Mouse (Mus musculus): ENCODE measurements around the gene Rap1gap2. TPM values are rescaled to one million over a fixed set of nuclear protein-coding genes. Genes with fewer than 3 reads are reported as not detected.
A peak's percentile ranks its signal among the peaks of the same experiment; 100 is the strongest.

Gene Rap1gap2
- total and polyA plus RNA-seq, 3 experiments, result 55.4 to 79.8 (median 76.6) TPM

- Histone ChIP-seq H3K79me2 (replicated peaks; ENCODE audit: control insufficient read depth, extremely low read depth, insufficient read depth, poor library complexity, severe bottlenecking) (no peaks in the 10 kb centered on the region), H3K27ac (ENCODE audit: insufficient read depth, low read depth) (no peak overlapping the region), H3K4me3 (replicated peaks in 1 of 3; ENCODE audit: low read depth in 2 of 3, low read length in 2 of 3, poor library complexity in 1 of 3) (no peak overlapping the region), H3K36me3 (replicated peaks in 1 of 2; ENCODE audit: control insufficient read depth in 1 of 2, insufficient read depth in 1 of 2, low read length in 1 of 2) (no peaks in the 10 kb centered on the region), H3K27me3 (replicated peaks) (peaks cover 47% of the 10 kb centered on the region), H3K9me3 (replicated peaks; ENCODE audit: low read length) (peaks cover 3% of the 10 kb centered on the region), H3K9ac (ENCODE audit: insufficient read depth, low read depth) (no peak overlapping the region), H3K4me2 (ENCODE audit: insufficient read depth, low read depth, poor library complexity, severe bottlenecking) (peak overlapping the region; percentile 45; the same call in 1 of the 2 replicates), H3K4me1 (ENCODE audit: control insufficient read depth in 1 of 2, insufficient read depth in 2 of 2) (no peaks in the 10 kb centered on the region)
- TF ChIP-seq TBP (conservative IDR thresholded peaks at IDR 0.05; ENCODE audit: low read depth, low read length) (no peak), RCOR1 (conservative IDR thresholded peaks at IDR 0.05; ENCODE audit: low read depth, low read length) (no peak), JUN (IDR thresholded peaks at IDR 0.05; ENCODE audit: insufficient read depth, low read depth, low read length) (no peak), SMC3 (IDR thresholded peaks at IDR 0.05; ENCODE audit: low read depth, low read length) (peak; percentile 82), ZC3H11A (IDR thresholded peaks at IDR 0.05; ENCODE audit: low read depth, low read length) (peak; percentile 58), ZMIZ1 (IDR thresholded peaks at IDR 0.05; ENCODE audit: low read depth, low read length) (no peak), CTCF (conservative IDR thresholded peaks at IDR 0.05 in 1 of 2, IDR thresholded peaks at IDR 0.05 in 1 of 2; ENCODE audit: low read depth in 2 of 2, low read length in 2 of 2) (peak; percentile 92 to 94), BHLHE40 (IDR thresholded peaks at IDR 0.05; ENCODE audit: low read depth, low read length) (no peak), EP300 (IDR thresholded peaks at IDR 0.05; ENCODE audit: low read length) (no peak), NRF1 (IDR thresholded peaks at IDR 0.05; ENCODE audit: low read depth, low read length) (peak; percentile 56; the same call in 1 of the 2 replicates), MXI1 (IDR thresholded peaks at IDR 0.05; ENCODE audit: low read depth, low read length) (no peak), CHD1 (IDR thresholded peaks at IDR 0.05; ENCODE audit: low read depth, low read length) (no peak), POLR2A (IDR thresholded peaks at IDR 0.05; ENCODE audit: low read depth, low read length) (no peak), HCFC1 (IDR thresholded peaks at IDR 0.05; ENCODE audit: low read depth, low read length) (no peak), IRF4 (IDR thresholded peaks at IDR 0.05; ENCODE audit: low read depth, low read length) (peak; percentile 59; the same call in 1 of the 2 replicates), RAD21 (IDR thresholded peaks at IDR 0.05; ENCODE audit: low read depth, low read length) (peak; percentile 96), ETS1 (conservative IDR thresholded peaks at IDR 0.05; ENCODE audit: low read depth, low read length) (no peak), ZNF384 (IDR thresholded peaks at IDR 0.05; ENCODE audit: low read depth, low read length) (no peak), NELFE (IDR thresholded peaks at IDR 0.05; ENCODE audit: low read depth, low read length) (no peak), GABPA (IDR thresholded peaks at IDR 0.05; ENCODE audit: insufficient replicate concordance, low read depth, low read length) (no peak), MAX (IDR thresholded peaks at IDR 0.05; ENCODE audit: low read length) (no peak)
- peak; percentile 59 for DNase-seq (ENCODE audit: extremely low read depth)
- dilution Hi-C loops (cut with MboI; ENCODE audit: extremely low pct_ligation_motif_present, extremely low pct_unique_long_range_greater_than_20kb, low sequenced_read_pairs), result no loop called here
- in situ Hi-C loops (cut with MboI; ENCODE audit: low pct_ligation_motif_present, low pct_unique_long_range_greater_than_20kb, low sequenced_read_pairs), result loop anchor here (10.0 to 25.0 kb wide), 4 partner anchors 163 to 1234 kb away; partner anchors contain the start of genes Haspin, Olfr139 and Olfr399
Observed at GRCm38 (mm10) chr11:74371393-74372100, 239.2 kb downstream of the Rap1gap2 start.
